Mouse (Mus musculus): ENCODE results near the gene Pnpla3.

- TF ChIP-seq CTCF (IDR thresholded peaks at IDR 0.05; ENCODE audit: low read depth, low read length) (no peak), EP300 (IDR thresholded peaks at IDR 0.05; ENCODE audit: insufficient read depth, low read depth, low read length) (no peak; the same call in 1 of the 2 replicates), POLR2A (IDR thresholded peaks at IDR 0.05; ENCODE audit: insufficient read depth, low read length) (no peak)
Measured at GRCm38 (mm10) chr15:84186196-84186595, 18.6 kb downstream of the Pnpla3 start.
